Mouse (Mus musculus): ENCODE measurements around the gene Camk1g. TPM values are rescaled to one million over a fixed set of nuclear protein-coding genes. Genes with fewer than 3 reads are reported as not detected.

Camk1g gene
- polyA plus RNA-seq (2012; rRNA removed) = 0.06 and 0.34 TPM in 2 replicates

DNA sequence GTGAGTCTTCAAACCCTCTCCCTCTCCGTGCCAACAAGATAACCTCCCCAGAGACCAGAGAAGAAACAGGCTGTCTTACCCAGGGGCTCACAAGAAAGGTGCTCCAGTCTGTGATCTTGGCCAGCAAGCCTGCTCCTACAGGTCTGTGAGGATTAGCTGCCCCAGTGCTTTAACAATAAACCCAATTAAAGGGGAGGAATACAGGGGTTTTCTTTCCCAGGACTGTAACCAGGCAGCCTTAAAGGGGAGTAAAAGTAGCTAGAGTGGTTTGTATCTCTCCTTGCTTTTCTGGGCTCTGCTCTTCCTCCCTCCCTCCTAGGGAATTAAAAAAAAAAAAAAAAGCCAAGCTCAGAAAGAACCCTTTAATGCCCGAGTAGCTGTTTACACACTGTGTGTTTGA lies at the start of gene Camk1g:
TSS of gene Camk1g (minus strand) at position 203 of the 400 bp plus-strand sequence.

Other genes starting within 250 kb of the Camk1g start
- 3.6 and 4.8 TPM in 2 replicates for gene Diexf, start 240.0 kb downstream of the Camk1g start, polyA plus RNA-seq (2012; rRNA removed)
- 52.5 and 61.6 TPM in 2 replicates for gene Irf6, start 217.2 kb downstream of the Camk1g start, polyA plus RNA-seq (2012; rRNA removed)
- 0.80 and 1.7 TPM in 2 replicates for gene A130010J15Rik, start 202.3 kb downstream of the Camk1g start, polyA plus RNA-seq (2012; rRNA removed)
- gene Traf3ip3, start 168.6 kb downstream of the Camk1g start, polyA plus RNA-seq (2012; rRNA removed) = 0.12 and 0.22 TPM in 2 replicates
- 21.6 and 33.5 TPM in 2 replicates for gene Lamb3, start 162.6 kb downstream of the Camk1g start, polyA plus RNA-seq (2012; rRNA removed)
- gene Hsd11b1, start 106.2 kb downstream of the Camk1g start, polyA plus RNA-seq (2012; rRNA removed) = 4.6 and 6.2 TPM in 2 replicates
- 19.3 and 35.3 TPM in 2 replicates for gene G0s2, start 97.1 kb downstream of the Camk1g start, polyA plus RNA-seq (2012; rRNA removed)